Mouse (Mus musculus) E14TG2a.4 (cell line): Measurements from ENCODE around the gene Pp2d1.

Experiments
- CTCF ChIP-seq: conservative IDR thresholded peaks from 2 replicates; pipeline ENCODE4 v1.5.1; 2014; ENCODE audit warnings: low read length
- NANOG ChIP-seq: IDR thresholded peaks from 2 replicates; pipeline ENCODE4 v1.6.1; 2014; ENCODE audit warnings: borderline replicate concordance, low read length, mixed read lengths

DNA sequence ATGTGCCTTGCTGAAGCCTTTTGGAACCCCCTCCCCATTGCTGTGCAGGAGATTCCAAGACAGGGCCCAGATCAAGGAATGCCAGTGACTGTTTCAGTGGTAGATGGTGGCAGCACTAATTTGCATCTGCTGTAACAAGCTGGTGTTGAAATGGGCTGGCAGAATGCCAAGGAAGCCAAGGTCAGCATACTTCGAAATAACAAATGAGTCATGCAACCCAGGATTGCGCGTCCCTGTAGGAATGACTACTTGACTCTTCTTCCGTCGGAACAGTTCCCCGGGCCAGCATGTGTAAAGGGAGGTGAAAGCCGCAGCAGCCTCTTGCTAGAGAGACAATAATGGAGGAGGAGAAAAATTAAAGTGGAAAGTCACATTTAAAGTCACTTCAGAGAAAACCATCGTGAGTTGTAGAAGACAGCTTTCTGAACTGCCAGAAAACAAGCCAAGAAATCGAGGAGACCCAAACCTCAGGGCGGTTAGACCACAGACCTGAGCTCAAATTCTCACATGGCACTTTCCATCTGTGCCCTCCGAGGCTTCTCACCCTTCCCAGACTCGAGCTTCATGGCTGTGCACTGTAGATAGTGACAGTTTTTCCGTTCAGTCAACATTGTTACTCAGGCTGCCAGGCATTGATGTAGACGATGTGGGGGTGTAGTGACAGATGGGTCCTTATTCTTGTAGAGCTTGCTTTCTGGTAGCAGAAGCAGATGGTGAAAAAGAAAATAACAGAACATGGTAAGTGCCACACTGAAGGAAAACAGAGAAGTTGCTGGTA lies 48.0 kb upstream of the Pp2d1 start:
- no peak for TF ChIP-seq CTCF
- no peak for TF ChIP-seq NANOG
